Mouse (Mus musculus): ENCODE measurements around the gene Glrx2. TPM values are rescaled to one million over a fixed set of nuclear protein-coding genes. Genes with fewer than 3 reads are reported as not detected.
A peak's percentile ranks its signal among the peaks of the same experiment; 100 is the strongest.

The Glrx2 gene
- total RNA-seq, 2 experiments from 2014 or later = 81.7 to 87.3 TPM

- intact Hi-C loops (cut with DNase I) = no loop called here
- DNase-seq = no peak
Measured at GRCm38 (mm10) chr1:143740581-143740980, 24.4 kb downstream of the Glrx2 start.

- intact Hi-C loops (cut with DNase I) = no loop called here
- no peak for DNase-seq
Measured at GRCm38 (mm10) chr1:143741331-143741730, 25.2 kb downstream of the Glrx2 start.

- intact Hi-C loops (cut with DNase I) = no loop called here
- no peak for DNase-seq
Measured at GRCm38 (mm10) chr1:143742186-143742585, 26.0 kb downstream of the Glrx2 start.

GRCm38 (mm10) chr1:143745871-143746270 is 29.7 kb downstream of the Glrx2 start:
- DNase-seq = no peak
- intact Hi-C loops (cut with DNase I) = no loop called here

GRCm38 (mm10) chr1:143762159-143762558 is 46.0 kb downstream of the Glrx2 start:
- intact Hi-C loops (cut with DNase I) = no loop called here
- no peak for DNase-seq

- intact Hi-C loops (cut with DNase I) = no loop called here
- DNase-seq = no peak
Measured at GRCm38 (mm10) chr1:143764443-143764842, 48.3 kb downstream of the Glrx2 start.

GRCm38 (mm10) chr1:143765801-143766200 is 49.7 kb downstream of the Glrx2 start:
- no peak for DNase-seq
- intact Hi-C loops (cut with DNase I) = no loop called here

GRCm38 (mm10) chr1:143766238-143766637 is 50.1 kb downstream of the Glrx2 start:
- intact Hi-C loops (cut with DNase I) = no loop called here
- DNase-seq = no peak

GRCm38 (mm10) chr1:143770444-143771109 is 54.4 kb downstream of the Glrx2 start:
- intact Hi-C loops (cut with DNase I) = no loop called here
- DNase-seq = no peak

- no peak for DNase-seq
- intact Hi-C loops (cut with DNase I) = no loop called here
Measured at GRCm38 (mm10) chr1:143773082-143773481, 56.9 kb downstream of the Glrx2 start.

GRCm38 (mm10) chr1:143773909-143774308 is 57.8 kb downstream of the Glrx2 start:
- intact Hi-C loops (cut with DNase I) = no loop called here
- DNase-seq = no peak

GRCm38 (mm10) chr1:143776446-143777411 is 60.6 kb downstream of the Glrx2 start, which contains the start of the genes Trove2 and Uchl5:
Gene Trove2 (minus strand): TSS chr1:143777068.
Gene Uchl5 (plus strand): TSS chr1:143777272.
- intact Hi-C loops (cut with DNase I) = loop anchor here (1.0 to 2.0 kb wide), 2 partner anchors 38 to 74 kb away; partner anchors contain the start of gene Cdc73
- DNase-seq = peak; percentile 97 to 99

- intact Hi-C loops (cut with DNase I) = loop anchor here (1.0 to 2.0 kb wide), 2 partner anchors 39 to 75 kb away; partner anchors contain the start of gene Cdc73
Measured at GRCm38 (mm10) chr1:143777558-143778218, 61.5 kb downstream of the Glrx2 start.

GRCm38 (mm10) chr1:143788584-143789227 is 72.6 kb downstream of the Glrx2 start:
- DNase-seq = peak; percentile 25 to 53
- intact Hi-C loops (cut with DNase I) = no loop called here

More at GRCm38 (mm10) chr1:143777558-143778218, 61.5 kb downstream of the Glrx2 start:
- DNase-seq = no peak

Other genes with a start within 250 kb of the Glrx2 start
- 1 to 10 TPM; 1.8 to 2.7 TPM for gene B3galt2, start 75.7 kb upstream of the Glrx2 start, total RNA-seq (2021)
- 10 to 100 TPM; 52.5 to 56.5 TPM for gene Cdc73, start 13.4 kb upstream of the Glrx2 start, total RNA-seq (2021)
- 1 to 10 TPM; 7.9 to 9.6 TPM for gene Trove2, start 60.7 kb downstream of the Glrx2 start, total RNA-seq (2021)
- gene Uchl5, start 60.9 kb downstream of the Glrx2 start, total RNA-seq (2021) = 10 to 100 TPM; 17.0 to 18.4 TPM